ENCODE assay signal across 9 mouse cellular contexts in the genomic region with DNA sequence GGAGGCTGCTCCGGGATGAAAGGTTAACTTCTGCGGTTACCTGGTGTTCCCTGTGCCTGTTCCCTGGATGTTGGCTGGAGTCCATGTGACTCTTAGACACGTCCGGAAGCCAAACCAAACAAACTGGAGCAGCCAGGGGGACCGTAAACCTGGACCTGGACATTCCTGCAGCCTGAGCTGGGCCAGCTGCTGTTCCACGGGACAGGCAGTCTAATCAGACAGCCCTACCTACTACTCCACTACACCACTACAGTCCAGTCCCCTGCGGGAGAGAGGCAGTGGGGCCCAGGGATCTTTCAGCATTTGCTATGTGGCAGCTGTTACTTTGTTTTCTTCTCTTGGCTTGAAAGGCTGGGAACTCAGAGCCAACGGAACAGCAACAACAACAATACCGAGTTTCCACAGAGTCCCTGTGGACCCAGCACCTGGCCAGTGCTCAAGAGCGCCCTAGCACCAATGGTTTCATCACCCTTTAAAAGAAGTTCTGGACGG. TPM values are rescaled to one million over a fixed set of nuclear protein-coding genes. Genes with fewer than 3 reads are reported as not detected.
A peak's percentile ranks its signal among the peaks of the same experiment; 100 is the strongest.
DNase-seq lines count a peak whose midpoint lies in the region; ATAC-seq and TF ChIP-seq lines count a peak whose summit lies in the region.
"Had no signal": no experiment of that assay in that cellular context is flagged by ENCODE, and none has a peak within 500 bp of the region (broad histone marks: within the 10 kb centered on the region; RNA-seq: fewer than 3 reads in every experiment).

No protein-coding gene starts in this region.

- 66% methylated on average over 11 of the region's 11 CpGs for WGBS in spleen, adult 2 months
- WGBS in liver, embryonic 12.5 days (ENCODE audit: insufficient replicate concordance): 73% methylated on average over 11 of the region's 11 CpGs

- no peak overlapping the region for H3K4me3 ChIP-seq in spleen, adult 2 months (ENCODE audit: extremely low read depth, insufficient read depth, insufficient read length)
- H3K4me3 ChIP-seq in liver, embryonic 12.5 days: no peak overlapping the region
- no peak overlapping the region for H3K4me3 ChIP-seq in testis, adult 2 months (ENCODE audit: control insufficient read depth, low read depth, low read length)

- TF ChIP-seq POLR2A in spleen, adult 2 months (IDR thresholded peaks at IDR 0.05; ENCODE audit: low read depth, low read length): no peak
- no peak for TF ChIP-seq POLR2A in testis, adult 2 months (IDR thresholded peaks at IDR 0.05; ENCODE audit: control insufficient read depth, low read depth, low read length)

- H3K9ac ChIP-seq in liver, embryonic 12.5 days: no peak overlapping the region

- H3K9me3 ChIP-seq in liver, embryonic 12.5 days (replicated peaks): no peaks in the 10 kb centered on the region

- H3K27ac ChIP-seq in spleen, adult 2 months (ENCODE audit: insufficient read depth, low read length): peak overlapping the region; percentile 95
- H3K27ac ChIP-seq in liver, embryonic 12.5 days: peak overlapping the region; percentile 72
- peak overlapping the region; percentile 0 for H3K27ac ChIP-seq in testis, adult 2 months (ENCODE audit: control insufficient read depth, insufficient read depth, low read depth, low read length)

- no peaks in the 10 kb centered on the region for H3K36me3 ChIP-seq in spleen, adult 2 months (ENCODE audit: control insufficient read depth, insufficient read depth, low read length)
- H3K36me3 ChIP-seq in liver, embryonic 12.5 days: no peaks in the 10 kb centered on the region
- H3K36me3 ChIP-seq in testis, adult 2 months (ENCODE audit: control insufficient read depth, insufficient read depth, low read length): no peaks in the 10 kb centered on the region

- no peak overlapping the region for H3K4me2 ChIP-seq in liver, embryonic 12.5 days

- intact Hi-C loops in heart, postnatal 36 days (cut with DNase I): no loop called here

- no peaks in the 10 kb centered on the region for H3K27me3 ChIP-seq in spleen, adult 2 months (ENCODE audit: control insufficient read depth, insufficient read depth, low read length)
- H3K27me3 ChIP-seq in liver, embryonic 12.5 days (replicated peaks): peaks cover 4% of the 10 kb centered on the region; the same call in 1 of the 2 replicates
- H3K27me3 ChIP-seq in testis, adult 2 months (ENCODE audit: control insufficient read depth, insufficient read depth, low read length): no peaks in the 10 kb centered on the region

- TF ChIP-seq CTCF in spleen, adult 2 months (IDR thresholded peaks at IDR 0.05; ENCODE audit: extremely low read depth, insufficient read depth, insufficient read length, insufficient replicate concordance): no peak
- TF ChIP-seq CTCF in testis, adult 2 months (IDR thresholded peaks at IDR 0.05; ENCODE audit: control insufficient read depth, insufficient read depth, insufficient replicate concordance, low read depth, low read length): no peak

- no peak for DNase-seq in spleen, adult 2 months (ENCODE audit: low read depth in 1 of 2, low spot score in 2 of 2)
- no peak for DNase-seq in spleen, postnatal 14 days (ENCODE audit: low spot score in 2 of 2)
- peak; percentile 67 to 75 for DNase-seq in heart, postnatal 36 days
- DNase-seq in frontal cortex, postnatal 10 days (ENCODE audit: low spot score in 2 of 2): no peak
- DNase-seq in spleen, postnatal 4 days (ENCODE audit: low spot score in 2 of 2): no peak

- H3K4me1 ChIP-seq in spleen, adult 2 months (ENCODE audit: control insufficient read depth, insufficient read depth, insufficient read length): peaks cover 41% of the 10 kb centered on the region
- H3K4me1 ChIP-seq in liver, embryonic 12.5 days: peaks cover 41% of the 10 kb centered on the region
- peaks cover 8% of the 10 kb centered on the region for H3K4me1 ChIP-seq in testis, adult 2 months (ENCODE audit: control insufficient read depth, insufficient read depth, low read length)

- ATAC-seq in liver, embryonic 12.5 days: peak; percentile 54
- no peak for ATAC-seq in inflammation-experienced regulatory T-cells, adult 6 months

RNA-seq across cellular contexts. Expression of a gene that starts 8.5 kb away (rescaled TPM):
- 198 and 350 TPM in 2 replicates for polyA plus RNA-seq in spleen, adult 2 months (2012; rRNA removed)
- 100 to 1,000 TPM; 281 to 377 TPM for total RNA-seq in heart, postnatal 36 days (2021)
- polyA plus RNA-seq in liver, embryonic 12.5 days (2016; fragmentation: Nextera tagmentation; extraction: Ambion mirVana): 76.5 and 84.4 TPM in 2 replicates
- polyA plus RNA-seq in testis, adult 2 months (2012; rRNA removed): 227 and 245 TPM in 2 replicates
- polyA plus RNA-seq in inflammation-experienced regulatory T-cells, adult 6 months (2017; shearing (Covaris generic)): 100 to 1,000 TPM in 2 of 3 experiments, 10 to 100 TPM in 1; 75.9 to 149 (median 110) TPM

RNA-seq across cellular contexts. Expression of a gene that starts 48.8 kb away (rescaled TPM):
- polyA plus RNA-seq in spleen, adult 2 months (2012; rRNA removed): 1.2 TPM in 2 replicates
- total RNA-seq in heart, postnatal 36 days (2021): under 1 TPM; 0.33 to 0.38 TPM
- not detected in 2 replicates for polyA plus RNA-seq in liver, embryonic 12.5 days (2016; fragmentation: Nextera tagmentation; extraction: Ambion mirVana)
- polyA plus RNA-seq in testis, adult 2 months (2012; rRNA removed): 0.99 and 1.4 TPM in 2 replicates
- under 1 TPM in 1 of 3 experiments, not detected in 2; 0.20 TPM for polyA plus RNA-seq in inflammation-experienced regulatory T-cells, adult 6 months (2017; shearing (Covaris generic))
- total RNA-seq: MEL had no signal

RNA-seq across cellular contexts. Expression of a gene that starts 56.4 kb away (rescaled TPM):
- polyA plus RNA-seq in spleen, adult 2 months (2012; rRNA removed): 47.3 and 58.1 TPM in 2 replicates
- total RNA-seq in heart, postnatal 36 days (2021): 1 to 10 TPM; 1.2 to 2.0 TPM
- polyA plus RNA-seq in liver, embryonic 12.5 days (2016; fragmentation: Nextera tagmentation; extraction: Ambion mirVana): 0.08 and 0.12 TPM in 2 replicates
- polyA plus RNA-seq in testis, adult 2 months (2012; rRNA removed): 7.3 and 8.2 TPM in 2 replicates
- 100 to 1,000 TPM; 122 to 208 (median 189) TPM for polyA plus RNA-seq in inflammation-experienced regulatory T-cells, adult 6 months (2017; shearing (Covaris generic))
- total RNA-seq: MEL had no signal

Comparison
In these comparisons a context has a peak if more than half of its experiments do, and no peak if none do; other contexts are left out.
1. DNase-seq: peak in heart, postnatal 36 days (2 of 2); none in spleen, adult 2 months (0 of 2), spleen, postnatal 14 days (0 of 2), frontal cortex, postnatal 10 days (0 of 2) and spleen, postnatal 4 days (0 of 2).
2. H3K27ac ChIP-seq: peak in every context shown above with its lines; median percentile 95 in spleen, adult 2 months; 72 in liver, embryonic 12.5 days; 0 in testis, adult 2 months.